Mouse (Mus musculus) layer of hippocampus, adult 8-10 months (tissue): ENCODE results near the gene Kcnmb1. TPM values are rescaled to one million over a fixed set of nuclear protein-coding genes. Genes with fewer than 3 reads are reported as not detected.

ENCODE experiments used
- DNase-seq, 2 experiments: peaks; one replicate each; pipeline ENCODE4 v3.0.0; 2022; ENCODE audit warnings: low spot score in 2 of 2
- total RNA-seq, 4 experiments: library from RNA; stranded (reverse); gene quantifications; 2 replicates each; pipeline ENCODE4 v1.2.4; 2022

Gene Kcnmb1
- total RNA-seq, 4 experiments from 2014 or later, result 0.40 to 0.47 (median 0.44) TPM

DNA sequence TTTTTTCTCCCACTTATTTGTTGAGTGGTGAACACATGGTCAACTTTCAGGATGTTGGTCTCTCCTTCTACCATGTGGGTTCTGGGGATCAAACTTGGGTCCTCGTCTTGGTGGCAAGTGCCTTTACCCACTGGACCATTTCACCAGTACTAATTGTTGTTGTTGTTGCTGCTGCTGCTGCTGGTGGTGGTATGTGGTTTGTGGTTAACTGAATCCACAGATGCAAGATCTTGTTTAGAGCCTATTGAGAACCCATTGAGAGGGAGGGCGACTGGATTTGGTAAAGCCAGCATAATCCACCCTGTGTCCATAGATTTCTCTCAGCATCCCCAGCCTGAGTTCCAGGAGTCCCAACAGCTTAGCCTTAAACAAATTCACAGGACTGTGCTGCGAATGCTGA is 37.6 kb downstream of the Kcnmb1 start:
- DNase-seq, result no peak

DNA sequence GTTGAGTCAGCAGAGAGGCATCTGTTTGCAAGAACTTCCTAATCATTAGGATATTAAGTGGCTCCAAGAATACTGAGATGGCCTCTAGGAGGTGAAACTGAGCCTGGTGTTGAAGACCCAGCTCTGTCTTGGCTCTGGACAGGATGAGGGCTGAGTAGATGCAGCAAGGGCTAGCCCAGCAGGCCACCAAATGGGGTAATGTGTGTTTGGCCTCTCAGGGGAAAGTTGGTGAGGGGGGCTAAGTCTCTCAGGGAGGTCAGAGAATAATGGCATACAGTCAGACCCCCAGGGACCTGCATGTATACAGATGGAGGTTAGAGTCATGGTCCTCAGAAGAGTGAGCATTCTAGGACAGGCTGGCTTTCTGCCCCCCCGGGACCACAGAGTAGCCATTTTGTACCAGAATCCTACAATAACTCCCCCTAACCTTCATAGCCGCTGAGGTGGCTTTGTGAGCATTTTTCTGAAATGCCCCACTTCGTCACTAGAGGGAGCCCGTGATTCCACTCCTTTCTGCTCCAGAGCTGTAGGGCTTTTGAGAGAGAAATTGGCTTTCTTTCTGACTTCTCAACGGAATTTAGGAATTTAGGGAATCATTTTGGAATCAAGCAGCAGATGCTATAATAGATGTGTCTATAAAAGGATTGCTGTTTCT is 39.3 kb downstream of the Kcnmb1 start:
- peak in 1 of 2 experiments; percentile 65 for DNase-seq

- no peak for DNase-seq
These were observed 39.8 kb downstream of the Kcnmb1 start for GRCm38 (mm10) chr11:34002593-34002965.

DNA sequence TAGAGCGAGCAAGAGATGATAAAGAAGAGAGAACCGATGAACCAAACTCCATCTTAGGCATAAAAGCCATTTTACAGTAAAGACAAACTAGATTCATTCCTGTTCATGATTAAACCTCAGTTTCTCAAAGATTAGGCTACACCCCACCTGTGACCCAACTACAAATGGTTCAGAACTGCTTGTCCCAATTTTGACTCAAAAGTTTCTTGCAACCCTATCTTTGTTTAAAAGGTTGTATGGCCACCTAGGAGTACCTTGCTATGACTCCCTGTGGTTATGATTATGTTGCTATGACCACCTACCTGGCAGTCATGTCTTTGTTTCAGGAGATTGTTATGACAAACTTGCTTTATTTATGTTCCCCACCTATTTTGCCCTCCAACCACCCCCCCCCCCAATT is 44.8 kb downstream of the Kcnmb1 start:
- no peak for DNase-seq

DNA sequence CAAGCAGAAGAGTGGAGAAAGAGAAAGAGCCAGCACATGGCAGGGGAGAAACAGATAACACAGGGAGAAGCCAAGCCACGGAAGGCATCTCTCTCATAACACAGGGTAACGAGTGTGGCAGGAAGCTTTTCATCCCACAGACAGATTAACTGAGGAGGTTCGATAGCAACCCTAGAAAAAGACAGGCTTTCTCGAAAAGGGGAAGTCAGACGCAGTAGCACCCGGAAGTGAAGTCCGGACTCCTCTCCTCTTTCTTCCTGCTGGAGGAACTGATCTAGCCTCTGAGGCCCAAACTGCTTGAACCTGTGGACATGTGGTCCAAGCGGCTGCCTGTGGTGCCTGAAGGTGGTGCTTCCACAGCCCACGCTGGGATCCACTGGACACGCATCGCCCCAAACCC is 45.4 kb downstream of the Kcnmb1 start:
- no peak for DNase-seq

- peak; percentile 22 to 46 for DNase-seq
These were observed 45.9 kb downstream of the Kcnmb1 start for GRCm38 (mm10) chr11:34008702-34009101.

DNA sequence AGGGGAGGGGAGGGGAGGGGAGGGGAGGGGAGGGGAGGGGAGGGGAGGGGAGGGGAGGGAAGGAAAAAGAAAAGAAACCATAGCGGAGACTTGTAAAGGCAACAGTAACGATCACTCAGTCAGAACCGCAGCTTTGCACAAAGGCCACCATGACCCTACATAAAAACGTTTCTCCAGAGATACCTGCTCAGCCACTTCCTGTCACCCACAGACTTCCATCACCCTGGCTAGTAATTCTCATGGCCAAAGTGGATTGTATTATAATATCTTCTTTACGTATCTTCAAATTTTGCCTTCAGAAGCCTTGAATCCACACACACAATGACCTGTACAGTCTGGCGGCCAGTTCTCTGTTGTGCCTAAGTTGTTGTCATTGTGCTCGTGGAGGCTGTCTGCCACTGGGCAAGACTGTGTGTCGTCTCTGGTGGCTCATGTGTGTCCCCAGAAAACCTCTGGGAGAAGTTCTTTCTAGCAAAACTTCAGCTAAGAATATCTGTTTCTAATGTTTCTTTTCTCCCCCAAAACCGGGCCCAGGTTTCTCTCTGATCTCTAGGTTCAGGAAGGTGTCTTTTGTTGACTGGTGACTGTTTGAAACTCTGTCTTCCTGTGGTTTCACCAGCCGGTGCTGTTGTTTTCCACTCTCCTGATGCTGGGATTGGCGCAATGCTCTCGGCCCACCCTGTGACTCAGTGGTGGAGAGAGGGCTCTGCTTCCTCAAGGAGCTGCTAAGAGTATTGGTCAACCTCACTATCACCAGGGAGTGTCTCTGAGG is 46.7 kb downstream of the Kcnmb1 start:
- DNase-seq, result no peak

DNA sequence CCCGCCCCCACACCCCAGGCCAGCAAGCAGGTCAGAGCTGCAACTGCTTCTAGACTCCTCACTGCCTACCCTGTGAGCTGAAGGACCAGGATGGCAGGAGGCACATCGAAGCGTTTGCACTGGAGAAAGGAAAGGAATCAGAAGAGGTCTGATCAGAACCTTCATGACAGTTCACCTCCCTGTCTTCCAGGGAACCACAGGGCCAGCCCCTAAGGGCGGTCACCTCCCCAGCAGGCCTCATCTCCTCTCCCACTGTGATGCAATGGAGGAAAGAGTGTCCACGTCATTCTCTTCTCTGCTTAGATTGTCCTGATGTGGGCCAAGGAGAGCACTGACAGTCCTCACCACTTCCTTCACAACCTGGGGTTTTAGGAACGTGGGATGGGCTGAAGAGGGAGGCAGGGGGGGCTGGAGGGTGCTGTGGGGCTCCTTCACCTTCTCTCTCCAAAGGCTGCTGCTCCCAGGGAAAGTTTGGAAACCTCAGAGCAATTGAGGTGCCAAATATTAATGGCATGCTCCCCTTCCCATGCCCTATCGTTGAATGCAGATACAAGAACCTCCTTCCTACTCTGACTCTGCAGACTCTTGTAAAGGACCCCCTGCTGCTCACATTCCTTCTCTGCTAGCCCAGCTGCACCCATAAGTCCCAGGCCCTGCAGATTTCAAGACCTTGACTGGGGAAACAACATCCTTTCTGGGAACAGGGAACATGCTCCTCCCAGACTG is 47.5 kb downstream of the Kcnmb1 start:
- DNase-seq, result no peak

DNA sequence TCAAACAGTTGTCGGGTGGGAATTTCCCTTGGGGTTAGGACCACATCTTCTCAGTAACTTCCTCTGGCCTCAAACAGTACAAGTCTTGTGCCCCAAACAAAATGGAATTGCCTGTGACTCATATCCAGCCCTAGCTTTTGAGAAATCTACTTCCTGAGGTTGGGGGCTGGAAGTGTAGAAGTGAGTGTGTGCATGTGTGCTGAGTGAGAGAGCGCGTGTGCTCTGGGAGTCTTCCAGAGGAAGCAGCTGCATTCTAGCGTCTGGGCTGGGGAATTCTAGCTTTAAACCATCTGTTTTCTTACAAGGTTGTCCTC is 48.0 kb downstream of the Kcnmb1 start:
- no peak for DNase-seq

DNA sequence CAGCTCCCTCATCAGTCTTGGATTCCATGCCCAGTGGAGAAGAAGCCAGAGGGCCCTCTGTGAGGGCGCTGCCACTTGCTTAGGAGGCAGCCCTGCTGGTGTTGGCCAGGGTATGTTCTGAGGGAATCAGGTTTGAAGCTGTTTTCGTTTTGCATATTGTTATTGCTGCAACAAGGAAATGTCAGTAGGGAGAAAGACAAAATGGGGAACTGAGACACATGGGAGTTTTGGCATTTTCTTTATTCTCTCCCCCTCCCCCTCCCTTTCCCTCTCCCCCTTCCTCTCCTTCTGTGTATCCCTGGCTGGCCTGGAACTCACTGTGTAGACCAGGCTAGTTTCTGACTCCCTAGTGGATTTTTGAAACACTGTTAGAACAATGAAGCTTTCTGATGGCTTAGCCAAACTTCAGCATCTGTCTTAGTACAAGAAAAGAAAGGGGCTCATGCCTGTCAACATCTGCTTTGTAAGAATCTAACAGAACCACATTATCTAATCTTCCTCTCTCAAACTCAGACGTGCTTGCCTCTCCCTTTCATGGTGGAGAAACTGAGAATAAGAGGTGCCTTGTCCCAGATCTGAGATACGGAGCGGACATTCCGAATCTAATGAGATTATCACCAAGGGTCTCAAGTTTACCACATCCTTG is 49.3 kb downstream of the Kcnmb1 start:
- no peak for DNase-seq

Other genes with a start within 250 kb of the Kcnmb1 start
- 10 to 100 TPM; 17.4 to 21.0 (median 18.9) TPM for gene Kcnip1, start 30.1 kb downstream of the Kcnmb1 start, total RNA-seq
- 1 to 10 TPM; 3.0 to 9.8 (median 6.4) TPM for gene Lcp2, start 83.9 kb downstream of the Kcnmb1 start, total RNA-seq
- not detected for gene 4930469K13Rik, start 135.5 kb downstream of the Kcnmb1 start, total RNA-seq
- not detected for gene Foxi1, start 245.1 kb downstream of the Kcnmb1 start, total RNA-seq